In genomic region chr9:65109132-65110072, GRCm38 (mm10) we compare ENCODE assay signal across 9 mouse cellular contexts. TPM values are rescaled to one million over a fixed set of nuclear protein-coding genes. Genes with fewer than 3 reads are reported as not detected.
DNase-seq lines count a peak whose midpoint lies in the region; ATAC-seq and TF ChIP-seq lines count a peak whose summit lies in the region.
"Had no signal": no experiment of that assay in that cellular context is flagged by ENCODE, and none has a peak within 500 bp of the region (broad histone marks: within the 10 kb centered on the region; RNA-seq: fewer than 3 reads in every experiment).

No protein-coding gene starts in this region.

- peak; percentile 60 for DNase-seq in adrenal gland, adult 2 months
- no peak for DNase-seq in adrenal gland, postnatal 4 days (ENCODE audit: low spot score in 2 of 2)
- DNase-seq in ES-E14 (ENCODE audit: low read depth, low spot score) = no peak
- peak; percentile 61 to 74 for DNase-seq in layer of hippocampus, postnatal 14 days (ENCODE audit: low spot score in 2 of 2)
- DNase-seq in spleen, postnatal 4 days (ENCODE audit: low spot score in 2 of 2) = no peak
- no peak for DNase-seq in kidney, adult 2 months

- peak overlapping the region; percentile 90 for H3K27ac ChIP-seq in ES-E14 (ENCODE audit: insufficient read depth, low read depth, low read length, poor library complexity, severe bottlenecking)
- peak overlapping the region; percentile 97 for H3K27ac ChIP-seq in forebrain, embryonic 13.5 days
- H3K27ac ChIP-seq in midbrain, embryonic 13.5 days = peak overlapping the region; percentile 94
- H3K27ac ChIP-seq in kidney, adult 2 months (ENCODE audit: insufficient read depth, low read depth, low read length) = no peak overlapping the region

- no peak for TF ChIP-seq CTCF in kidney, adult 2 months (conservative IDR thresholded peaks at IDR 0.05; ENCODE audit: insufficient read depth, insufficient read length, low read depth, low read length)

- H3K4me3 ChIP-seq in ES-E14 (ENCODE audit: insufficient read depth in 1 of 2, low read depth in 1 of 2, low read length in 2 of 2, poor library complexity in 1 of 2, severe bottlenecking in 1 of 2) = peak overlapping the region; percentile 10 to 57; a peak in 3 of 4 replicates
- peak overlapping the region; percentile 18 for H3K4me3 ChIP-seq in forebrain, embryonic 13.5 days
- H3K4me3 ChIP-seq in midbrain, embryonic 13.5 days (replicated peaks) = peak overlapping the region; percentile 15
- no peak overlapping the region for H3K4me3 ChIP-seq in kidney, adult 2 months (ENCODE audit: insufficient read depth, low read depth, low read length)

- peak overlapping the region; percentile 53 for H3K4me2 ChIP-seq in forebrain, embryonic 13.5 days
- peak overlapping the region; percentile 43 for H3K4me2 ChIP-seq in midbrain, embryonic 13.5 days (replicated peaks)

- no peaks in the 10 kb centered on the region for H3K27me3 ChIP-seq in forebrain, embryonic 13.5 days
- no peaks in the 10 kb centered on the region for H3K27me3 ChIP-seq in midbrain, embryonic 13.5 days
- no peaks in the 10 kb centered on the region for H3K27me3 ChIP-seq in kidney, adult 2 months (replicated peaks; ENCODE audit: control insufficient read depth, insufficient read depth, low read length)

- no peaks in the 10 kb centered on the region for H3K9me3 ChIP-seq in ES-E14 (ENCODE audit: control insufficient read depth, insufficient read depth, low read depth, low read length)
- no peaks in the 10 kb centered on the region for H3K9me3 ChIP-seq in forebrain, embryonic 13.5 days (replicated peaks)
- no peaks in the 10 kb centered on the region for H3K9me3 ChIP-seq in midbrain, embryonic 13.5 days

- peak; percentile 95 for ATAC-seq in forebrain, embryonic 13.5 days
- peak; percentile 94 for ATAC-seq in midbrain, embryonic 13.5 days

- peaks cover 27 to 29% of the 10 kb centered on the region in 2 experiments for H3K4me1 ChIP-seq in ES-E14 (ENCODE audit: control insufficient read depth in 2 of 2, insufficient read depth in 2 of 2, low read length in 2 of 2, poor library complexity in 1 of 2)
- peaks cover 29% of the 10 kb centered on the region for H3K4me1 ChIP-seq in forebrain, embryonic 13.5 days
- peaks cover 30% of the 10 kb centered on the region for H3K4me1 ChIP-seq in midbrain, embryonic 13.5 days (replicated peaks)
- H3K4me1 ChIP-seq in kidney, adult 2 months (ENCODE audit: control insufficient read depth, insufficient read depth, low read length) = no peaks in the 10 kb centered on the region

- H3K36me3 ChIP-seq in ES-E14 (ENCODE audit: control insufficient read depth, insufficient read depth, low read length, poor library complexity, severe bottlenecking) = peaks cover 1% of the 10 kb centered on the region; the same call in 1 of the 2 replicates
- peaks cover 2% of the 10 kb centered on the region for H3K36me3 ChIP-seq in forebrain, embryonic 13.5 days (ENCODE audit: poor library complexity, severe bottlenecking)
- peaks cover 10% of the 10 kb centered on the region for H3K36me3 ChIP-seq in midbrain, embryonic 13.5 days
- H3K36me3 ChIP-seq in kidney, adult 2 months (ENCODE audit: control insufficient read depth, insufficient read depth, low read length) = no peaks in the 10 kb centered on the region

- H3K9ac ChIP-seq in ES-E14 (ENCODE audit: insufficient read depth, low read depth, low read length, poor library complexity, severe bottlenecking) = peak overlapping the region; percentile 38; the same call in 1 of the 2 replicates
- H3K9ac ChIP-seq in forebrain, embryonic 13.5 days = peak overlapping the region; percentile 60
- peak overlapping the region; percentile 46 for H3K9ac ChIP-seq in midbrain, embryonic 13.5 days (replicated peaks)

- no peak for TF ChIP-seq POLR2A in kidney, adult 2 months (IDR thresholded peaks at IDR 0.05; ENCODE audit: low read depth, low read length)

- in situ Hi-C loops in ES-E14 (cut with MboI; ENCODE audit: low sequenced_read_pairs in 2 of 2, unreplicated experiment in 2 of 2) = no loop called here

- 8% methylated on average over 24 of the region's 24 CpGs for WGBS in forebrain, embryonic 13.5 days
- 5% methylated on average over 24 of the region's 24 CpGs for WGBS in midbrain, embryonic 13.5 days
- WGBS in kidney, adult 2 months = 37% methylated on average over 24 of the region's 24 CpGs

TF ChIP-seq in ES-E14, 5 proteins besides CTCF, POLR2A, EP300 and RAD21:
- TF ChIP-seq CHD2 (IDR thresholded peaks at IDR 0.05; ENCODE audit: low read depth, low read length) (no peak), ZC3H11A (IDR thresholded peaks at IDR 0.05; ENCODE audit: borderline replicate concordance, low read depth, low read length) (no peak), MAFK (IDR thresholded peaks at IDR 0.05; ENCODE audit: insufficient read depth, low read depth, low read length) (no peak), HCFC1 (IDR thresholded peaks at IDR 0.05; ENCODE audit: borderline replicate concordance, insufficient read depth, low read length) (no peak), ZNF384 (IDR thresholded peaks at IDR 0.05; ENCODE audit: low read depth, low read length) (no peak)

RNA-seq across cellular contexts. Expression of gene Igdcc4, which starts 8.1 kb away (rescaled TPM):
- 10 to 100 TPM; 22.5 to 33.7 TPM for total RNA-seq in adrenal gland, adult 2 months (2021)
- 37.5 and 38.9 TPM in 2 replicates for polyA plus RNA-seq in adrenal gland, adult 2 months (2012; rRNA removed)
- total RNA-seq in adrenal gland, postnatal 4 days (2021) = 10 to 100 TPM; 36.6 to 41.9 TPM
- 8.8 and 17.9 TPM in 2 replicates for total RNA-seq in ES-E14 (2012; rRNA removed)
- 10.5 and 10.8 TPM in 2 replicates for polyA plus RNA-seq in forebrain, embryonic 13.5 days (2015; fragmentation: Nextera tagmentation; extraction: Ambion mirVana)
- 10 to 100 TPM; 26.1 to 30.4 TPM for total RNA-seq in layer of hippocampus, postnatal 14 days (2021)
- polyA plus RNA-seq in midbrain, embryonic 13.5 days (2015; fragmentation: Nextera tagmentation; extraction: Ambion mirVana) = 11.0 and 12.6 TPM in 2 replicates
- 0.57 and 0.83 TPM in 2 replicates for polyA plus RNA-seq in kidney, adult 2 months (2012; rRNA removed)

RNA-seq across cellular contexts. Expression of gene Igdcc3, which starts 31.6 kb away (rescaled TPM):
- 1 to 10 TPM; 1.1 to 1.4 TPM for total RNA-seq in adrenal gland, adult 2 months (2021)
- polyA plus RNA-seq in adrenal gland, adult 2 months (2012; rRNA removed) = 2.6 and 4.8 TPM in 2 replicates
- total RNA-seq in adrenal gland, postnatal 4 days (2021) = 1 to 10 TPM; 2.2 to 3.6 TPM
- total RNA-seq in ES-E14 (2012; rRNA removed) = 6.0 and 6.1 TPM in 2 replicates
- polyA plus RNA-seq in forebrain, embryonic 13.5 days (2015; fragmentation: Nextera tagmentation; extraction: Ambion mirVana) = 13.2 and 16.0 TPM in 2 replicates
- total RNA-seq in layer of hippocampus, postnatal 14 days (2021) = 1 to 10 TPM; 5.3 to 6.1 TPM
- polyA plus RNA-seq in midbrain, embryonic 13.5 days (2015; fragmentation: Nextera tagmentation; extraction: Ambion mirVana) = 23.5 and 25.2 TPM in 2 replicates
- 0.72 and 0.94 TPM in 2 replicates for polyA plus RNA-seq in kidney, adult 2 months (2012; rRNA removed)
- total RNA-seq: common myeloid progenitor, adult 5-6 weeks had no signal

Comparison
In these comparisons a context has a peak if more than half of its experiments do, and no peak if none do; other contexts are left out.
1. DNase-seq: peak in adrenal gland, adult 2 months (single experiment) and layer of hippocampus, postnatal 14 days (2 of 2); none in adrenal gland, postnatal 4 days (0 of 2), ES-E14 (single experiment), spleen, postnatal 4 days (0 of 2) and kidney, adult 2 months (single experiment).
2. Peak in every context shown above with its lines, with median percentiles within 50 percentile points of each other: H3K9ac ChIP-seq.